Mouse (Mus musculus): ENCODE measurements at regions not wholly inside any gene's neighbourhood (a gene's known extent, or its start where the extent isn't known, plus 50 kb on each side); places are given as distances from the start of the nearest gene placed in this dataset.

GRCm38 (mm10) chr2:147637882-147638281 lies 276.2 kb downstream of the Pax1 start:
- no peak for TF ChIP-seq FLI1 (IDR thresholded peaks at IDR 0.05; ENCODE audit: low read length)
- TF ChIP-seq GATA1 (IDR thresholded peaks at IDR 0.05; ENCODE audit: borderline replicate concordance, low read length): no peak
